Mouse (Mus musculus) midbrain, postnatal 0 days (tissue): ENCODE data around the gene Olfr398. TPM values are rescaled to one million over a fixed set of nuclear protein-coding genes. Genes with fewer than 3 reads are reported as not detected.

Experiments used
- ATAC-seq: fragments of 200-750 bp; cut with Nextera tagmentation; 2 replicates; pipeline ENCODE4 v1.8.0; 2017; ENCODE audit warnings: moderate number of reproducible peaks, mild to moderate bottlenecking, moderate TSS enrichment, moderate library complexity; ENCODE audit not compliant: low FRiP score
- DNase-seq: peaks from one replicate; pipeline ENCODE4 v3.0.0-alpha.2; 2015; ENCODE audit warnings: low spot score
- H3K27ac ChIP-seq: fragments of 300-500 bp; sonication (generic); 2 replicates; pipeline ENCODE4 v1.5.1; 2014; ENCODE audit warnings: low read depth, mild to moderate bottlenecking, low read length, mixed read lengths
- H3K27me3 ChIP-seq: fragments of 300-500 bp; sonication (generic); 2 replicates; pipeline ENCODE4 v1.6.1; 2014; ENCODE audit warnings: low read length, control low read depth, mixed read lengths; ENCODE audit not compliant: insufficient read depth
- H3K36me3 ChIP-seq: fragments of 300-500 bp; sonication (generic); 2 replicates; pipeline ENCODE4 v1.6.1; 2014; ENCODE audit warnings: low read length, control low read depth, mixed read lengths; ENCODE audit not compliant: insufficient read depth
- H3K4me1 ChIP-seq: fragments of 300-500 bp; sonication (generic); 2 replicates; pipeline ENCODE4 v1.6.1; 2014; ENCODE audit warnings: mild to moderate bottlenecking, control low read depth, antibody characterized with exemption, low read length, mixed read lengths; ENCODE audit not compliant: insufficient read depth
- H3K4me2 ChIP-seq: fragments of 300-500 bp; sonication (generic); 2 replicates; pipeline ENCODE4 v1.6.1; 2014; ENCODE audit warnings: low read depth, mild to moderate bottlenecking, low read length, mixed read lengths; ENCODE audit not compliant: poor library complexity, severe bottlenecking
- H3K4me3 ChIP-seq: fragments of 300-500 bp; sonication (generic); 2 replicates; pipeline ENCODE4 v1.5.1; 2014; ENCODE audit warnings: low read depth, mild to moderate bottlenecking, low read length, moderate library complexity
- H3K9ac ChIP-seq: fragments of 300-500 bp; sonication (generic); replicated peaks from 2 replicates; pipeline ENCODE4 v1.6.1; 2014; ENCODE audit warnings: mild to moderate bottlenecking, low read length, moderate library complexity, mixed read lengths; ENCODE audit not compliant: poor library complexity, severe bottlenecking
- H3K9me3 ChIP-seq: fragments of 300-500 bp; sonication (generic); 2 replicates; pipeline ENCODE4 v1.6.1; 2016; ENCODE audit warnings: low read length, control low read depth
- CTCF ChIP-seq: IDR thresholded peaks from 2 replicates; pipeline ENCODE4 v1.5.1; 2016; ENCODE audit warnings: antibody characterized with exemption, mild to moderate bottlenecking
- WGBS: fragments of 180-500 bp; shearing (Covaris S2); extraction: QIAGEN DNeasy Blood & Tissue Kit; methylation state at CpG from one replicate; pipeline ENCODE4 v1.1.7; 2014; 5-methylcytosine and 5-hydroxymethylcytosine counted together
- polyA plus RNA-seq: library from polyadenylated mRNA; unstranded; fragments of >200 nt; fragmentation: Nextera tagmentation; extraction: Ambion mirVana; gene quantifications from 2 replicates; pipeline ENCODE4 v1.2.1, GENCODE M21; 2015
- total RNA-seq: library from RNA; depleted of rRNA; stranded (reverse); fragments of >200 nt; gene quantifications from 2 replicates; pipeline ENCODE4 v1.2.3, GENCODE M21; 2014; rRNA removed

The Olfr398 gene
- total RNA-seq, result not detected in 2 replicates
- not detected in 2 replicates for polyA plus RNA-seq

DNA sequence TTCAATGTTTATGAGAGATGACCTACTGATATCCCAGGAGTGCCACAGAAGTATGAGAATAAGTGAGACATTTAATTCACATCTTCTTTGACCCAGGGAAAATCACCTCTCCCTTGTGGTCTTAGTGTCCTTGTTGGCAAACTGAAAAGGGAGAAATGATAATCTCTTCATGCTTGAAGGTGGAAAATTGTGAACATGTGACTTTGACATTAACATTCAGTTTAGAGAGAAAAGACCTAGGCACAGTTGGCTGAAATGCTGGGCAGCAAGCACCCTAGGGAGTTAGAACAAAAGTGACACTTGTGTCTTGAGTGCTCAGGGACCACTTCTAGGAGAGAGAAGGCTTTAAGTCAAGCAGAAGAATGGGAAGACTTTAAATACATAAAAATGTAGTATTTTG lies at the start of gene Olfr398:
Gene Olfr398 (minus strand): TSS at position 101 of the 400 bp plus-strand sequence.
- DNase-seq (no peak), ATAC-seq (no peak)
- Histone ChIP-seq H3K36me3 (no peaks in the 10 kb centered on the region), H3K4me2 (no peak within 1 kb of the TSS), H3K9me3 (peaks cover 12% of the 10 kb centered on the region; the same call in 1 of the 2 replicates), H3K27ac (no peak within 1 kb of the TSS), H3K4me3 (no peak within 1 kb of the TSS), H3K4me1 (no peaks in the 10 kb centered on the region), H3K9ac (no peak within 1 kb of the TSS), H3K27me3 (no peaks in the 10 kb centered on the region)
- no peak for TF ChIP-seq CTCF

DNA sequence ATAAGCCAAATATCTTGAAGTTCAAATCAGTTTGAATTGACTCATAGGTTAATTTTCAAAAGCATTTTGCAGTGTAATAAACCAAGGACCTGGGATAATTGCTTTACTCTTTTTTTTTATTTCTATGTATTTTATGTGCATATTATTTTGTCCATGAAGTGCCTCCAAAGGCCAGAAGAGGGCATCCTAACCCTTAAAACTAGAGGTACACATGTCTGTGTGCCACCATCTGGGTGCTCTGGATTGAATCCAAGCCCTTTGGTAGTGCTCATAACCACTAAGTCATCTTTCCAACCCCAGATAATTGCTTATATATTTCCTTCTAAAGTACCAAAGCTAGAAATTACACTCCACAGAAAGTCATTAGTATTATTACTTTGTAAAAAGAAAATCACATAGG lies 2.9 kb upstream of the Olfr398 start:
- Histone ChIP-seq H3K4me1 (no peaks in the 10 kb centered on the region), H3K36me3 (no peaks in the 10 kb centered on the region), H3K9me3 (peaks cover 12% of the 10 kb centered on the region; the same call in 1 of the 2 replicates), H3K9ac (no peak overlapping the region), H3K27me3 (no peaks in the 10 kb centered on the region), H3K27ac (no peak overlapping the region), H3K4me2 (no peak overlapping the region), H3K4me3 (no peak overlapping the region)
- DNase-seq (no peak), ATAC-seq (no peak)
- TF ChIP-seq CTCF, result no peak

DNA sequence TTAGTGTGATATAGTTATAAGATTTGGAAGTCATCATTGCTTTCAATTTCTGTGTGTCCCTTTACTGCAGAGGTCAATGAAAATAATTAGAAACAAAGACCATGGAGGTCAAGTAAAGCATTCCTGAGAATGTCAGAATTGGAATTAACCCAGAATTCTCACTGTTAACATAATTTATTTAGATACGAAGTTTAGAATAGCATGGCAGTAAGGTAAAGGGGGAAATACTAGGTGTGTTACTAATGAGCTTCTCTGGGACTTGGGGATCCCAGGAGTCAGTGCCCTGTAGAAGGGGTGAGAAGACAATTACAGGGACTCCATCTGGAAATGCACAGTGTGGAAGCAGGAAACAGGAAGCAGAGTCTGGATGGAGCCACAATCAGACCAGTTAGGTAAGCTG lies 29.7 kb downstream of the Olfr398 start, which contains the start of gene Olfr397:
Gene Olfr397 (plus strand): TSS at position 301 of the 400 bp plus-strand sequence.
- Histone ChIP-seq H3K9ac (no peak within 1 kb of the TSS), H3K4me2 (no peak within 1 kb of the TSS), H3K36me3 (no peaks in the 10 kb centered on the region), H3K9me3 (peaks cover 16% of the 10 kb centered on the region; the same call in 1 of the 2 replicates), H3K4me3 (no peak within 1 kb of the TSS), H3K27me3 (no peaks in the 10 kb centered on the region), H3K4me1 (no peaks in the 10 kb centered on the region), H3K27ac (no peak within 1 kb of the TSS)
- no peak for DNase-seq
- WGBS, result 71% methylated on average over 1 of the region's 1 CpGs
- no peak for ATAC-seq
- no peak for TF ChIP-seq CTCF

DNA sequence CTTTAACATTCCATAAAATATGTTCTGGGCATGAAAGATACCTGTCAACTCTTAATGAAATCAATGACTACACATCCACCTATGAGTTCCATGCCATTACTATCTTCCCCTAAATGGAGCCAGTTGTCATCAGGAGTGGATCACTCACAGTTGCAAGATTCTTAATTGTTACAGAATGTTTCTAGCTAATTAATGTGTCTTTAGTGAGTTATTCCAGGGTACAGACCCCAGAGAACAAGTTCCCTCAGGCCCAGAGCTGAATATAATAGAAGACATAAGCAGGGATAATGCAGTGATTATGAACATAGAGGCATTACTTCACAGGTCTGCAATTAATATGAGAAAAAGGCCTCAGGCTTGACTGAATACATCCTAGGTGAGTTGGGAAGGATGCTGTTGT lies 53.8 kb downstream of the Olfr398 start, which contains the start of gene Olfr23:
Gene Olfr23 (plus strand): TSS at position 301 of the 400 bp plus-strand sequence.
- Histone ChIP-seq H3K9ac (no peak within 1 kb of the TSS), H3K4me3 (no peak within 1 kb of the TSS), H3K4me1 (no peaks in the 10 kb centered on the region), H3K27me3 (no peaks in the 10 kb centered on the region), H3K4me2 (no peak within 1 kb of the TSS), H3K9me3 (0 out of 2 replicates have a peak, but pooled peaks cover 11% of the 10 kb centered on the region), H3K36me3 (no peaks in the 10 kb centered on the region), H3K27ac (no peak within 1 kb of the TSS)
- ATAC-seq (no peak), DNase-seq (no peak)
- TF ChIP-seq CTCF, result no peak

Other genes starting within 250 kb of the Olfr398 start
- not detected in 2 replicates for gene Olfr389, start 209.7 kb downstream of the Olfr398 start, total RNA-seq
- gene Olfr389, start 209.7 kb downstream of the Olfr398 start, polyA plus RNA-seq, result not detected in 2 replicates
- not detected in 2 replicates for gene Olfr390, start 207.4 kb downstream of the Olfr398 start, total RNA-seq
- not detected in 2 replicates for gene Olfr390, start 207.4 kb downstream of the Olfr398 start, polyA plus RNA-seq
- not detected in 2 replicates for gene Olfr391-ps, start 187.4 kb downstream of the Olfr398 start, total RNA-seq
- not detected in 2 replicates for gene Olfr391-ps, start 187.4 kb downstream of the Olfr398 start, polyA plus RNA-seq
- not detected in 2 replicates for gene Olfr392, start 173.4 kb downstream of the Olfr398 start, total RNA-seq
- not detected in 2 replicates for gene Olfr392, start 173.4 kb downstream of the Olfr398 start, polyA plus RNA-seq
- not detected in 2 replicates for gene Olfr393, start 139.0 kb downstream of the Olfr398 start, total RNA-seq
- gene Olfr393, start 139.0 kb downstream of the Olfr398 start, polyA plus RNA-seq, result not detected in 2 replicates
- not detected in 2 replicates for gene Olfr394, start 99.6 kb downstream of the Olfr398 start, total RNA-seq
- not detected in 2 replicates for gene Olfr394, start 99.6 kb downstream of the Olfr398 start, polyA plus RNA-seq
- not detected in 2 replicates for gene Olfr395, start 81.1 kb downstream of the Olfr398 start, total RNA-seq
- not detected in 2 replicates for gene Olfr395, start 81.1 kb downstream of the Olfr398 start, polyA plus RNA-seq
- gene Olfr23, start 53.7 kb downstream of the Olfr398 start, total RNA-seq, result not detected in 2 replicates
- not detected in 2 replicates for gene Olfr23, start 53.7 kb downstream of the Olfr398 start, polyA plus RNA-seq
- not detected in 2 replicates for gene Olfr397, start 29.6 kb downstream of the Olfr398 start, total RNA-seq
- gene Olfr397, start 29.6 kb downstream of the Olfr398 start, polyA plus RNA-seq, result not detected in 2 replicates
- not detected in 2 replicates for gene Olfr139, start 66.1 kb upstream of the Olfr398 start, total RNA-seq
- gene Olfr139, start 66.1 kb upstream of the Olfr398 start, polyA plus RNA-seq, result not detected in 2 replicates
- not detected in 2 replicates for gene Olfr399, start 66.2 kb upstream of the Olfr398 start, total RNA-seq
- gene Olfr399, start 66.2 kb upstream of the Olfr398 start, polyA plus RNA-seq, result not detected in 2 replicates
- gene Zfp616, start 79.5 kb upstream of the Olfr398 start, total RNA-seq, result not detected in 2 replicates
- not detected in 2 replicates for gene Zfp616, start 79.5 kb upstream of the Olfr398 start, polyA plus RNA-seq
- not detected in 2 replicates for gene Olfr401, start 123.3 kb upstream of the Olfr398 start, total RNA-seq
- not detected in 2 replicates for gene Olfr401, start 123.3 kb upstream of the Olfr398 start, polyA plus RNA-seq
- not detected in 2 replicates for gene Olfr402, start 163.1 kb upstream of the Olfr398 start, total RNA-seq
- not detected in 2 replicates for gene Olfr402, start 163.1 kb upstream of the Olfr398 start, polyA plus RNA-seq
- gene Olfr403, start 195.8 kb upstream of the Olfr398 start, total RNA-seq, result not detected in 2 replicates
- gene Olfr403, start 195.8 kb upstream of the Olfr398 start, polyA plus RNA-seq, result not detected in 2 replicates
- gene Olfr43, start 221.0 kb upstream of the Olfr398 start, total RNA-seq, result not detected in 2 replicates
- not detected in 2 replicates for gene Olfr43, start 221.0 kb upstream of the Olfr398 start, polyA plus RNA-seq